Mouse (Mus musculus): ENCODE results near the gene Snip1.

DNA sequence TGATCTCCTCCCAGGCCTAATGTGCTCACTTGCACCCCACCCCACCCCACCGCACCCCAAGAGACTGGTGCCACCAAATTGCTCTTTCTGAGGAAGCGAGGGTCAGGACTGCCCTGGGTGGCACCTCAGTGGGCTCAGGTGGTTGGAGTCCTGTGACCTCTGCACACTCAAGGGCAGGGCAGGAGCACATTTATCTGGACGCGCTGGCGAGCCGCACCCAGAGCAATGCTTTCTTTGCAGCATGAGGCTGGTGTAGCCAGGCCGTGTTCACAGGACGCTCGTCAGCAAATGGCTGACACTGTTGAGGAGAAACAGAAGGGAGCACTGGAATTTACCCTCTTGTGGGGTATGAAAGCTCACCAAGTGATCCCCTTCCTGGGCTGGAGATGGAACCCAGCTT lies 38.9 kb downstream of the Snip1 start:
- TF ChIP-seq CTCF (IDR thresholded peaks at IDR 0.05; ENCODE audit: low read depth), result no peak
- no peak for TF ChIP-seq EP300 (IDR thresholded peaks at IDR 0.05; ENCODE audit: low read depth)

All from liver, embryonic 14.5 days (tissue).